Mouse (Mus musculus) heart, postnatal 25 days (tissue): ENCODE data around the gene Gabpb2. TPM values are rescaled to one million over a fixed set of nuclear protein-coding genes. Genes with fewer than 3 reads are reported as not detected.
"Not testable (repeated sequence)": the region's sequence is repeated elsewhere in the genome, so short reads cannot be mapped to it uniquely, and the experiment has no call there.

Source experiments
- DNase-seq: peaks from one replicate; pipeline ENCODE4 v3.0.0; 2022; ENCODE audit warnings: low spot score
- intact Hi-C: fragments of 180-260 bp; cut with DNase I; formaldehyde crosslinking; loops from one replicate; pipeline ENCODE4 v1.15.1; 2025
- microRNA-seq: library from miRNA; unstranded; fragments of <30 nt; microRNA quantifications from one replicate; pipeline ENCODE4 v1.2.0, GENCODE M21; 2022
- total RNA-seq, 2 experiments: library from RNA; stranded (reverse); gene quantifications; 2 replicates each; pipeline ENCODE4 v1.2.3; 2021

Gene Gabpb2
- total RNA-seq, 2 experiments from 2014 or later: 12.7 to 14.1 TPM

DNA sequence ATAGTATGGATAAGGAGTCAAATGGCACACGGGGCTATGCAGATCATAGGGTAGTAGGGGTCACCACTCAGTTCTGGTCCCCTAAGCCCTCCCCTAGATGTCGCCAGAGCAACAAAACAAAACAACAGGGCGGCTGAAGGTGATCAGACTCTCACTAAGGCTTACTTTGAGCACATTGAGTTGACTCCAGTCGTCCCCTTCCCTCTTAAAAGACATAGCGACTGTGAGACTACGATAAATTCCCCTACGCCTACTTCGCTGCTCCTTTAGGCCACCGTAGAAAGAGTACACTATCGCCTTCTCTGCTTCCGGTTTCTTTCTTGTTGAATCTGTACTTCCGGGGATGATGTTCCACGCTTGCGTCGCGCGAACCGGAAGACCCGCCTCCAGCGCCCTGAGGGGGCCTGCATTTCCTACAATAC, 84.0 kb downstream of the Gabpb2 start, which contains the start of the genes Scnm1 and Lysmd1:
Scnm1 (minus strand) TSS at position 332 of the 422 bp plus-strand sequence.
Lysmd1 (plus strand) TSS at position 409 of the 422 bp plus-strand sequence.
- intact Hi-C loops: loop anchor here (2.0 kb wide), 1 partner anchor 23 kb away; the partner anchor contains the start of gene Vps72

DNA sequence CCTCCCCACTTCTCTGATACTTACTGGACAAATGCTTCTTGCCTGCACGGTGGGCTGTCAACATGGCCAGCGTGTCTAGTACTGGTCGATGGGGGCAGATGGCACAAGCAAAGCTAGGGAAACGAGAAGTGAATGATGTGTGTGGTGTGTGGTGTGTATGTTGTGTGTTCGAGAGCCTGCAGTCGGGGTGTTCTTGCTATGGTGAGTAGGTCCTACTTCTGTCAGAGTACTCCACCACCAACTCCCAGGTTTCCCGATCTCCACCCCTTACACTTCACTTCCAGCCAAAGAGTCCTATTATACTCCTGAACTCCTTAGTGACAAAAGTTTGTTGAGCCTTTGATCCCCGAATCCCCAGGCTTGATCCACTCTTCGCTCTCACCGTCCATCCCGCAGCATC, 84.5 kb downstream of the Gabpb2 start:
- DNase-seq: no peak
- intact Hi-C loops: loop anchor here (2.0 kb wide), 1 partner anchor 22 kb away; the partner anchor contains the start of gene Vps72

More for the DNA sequence above, 84.0 kb downstream of the Gabpb2 start, which contains the start of the genes Scnm1 and Lysmd1:
- DNase-seq: peak; percentile 87

DNA sequence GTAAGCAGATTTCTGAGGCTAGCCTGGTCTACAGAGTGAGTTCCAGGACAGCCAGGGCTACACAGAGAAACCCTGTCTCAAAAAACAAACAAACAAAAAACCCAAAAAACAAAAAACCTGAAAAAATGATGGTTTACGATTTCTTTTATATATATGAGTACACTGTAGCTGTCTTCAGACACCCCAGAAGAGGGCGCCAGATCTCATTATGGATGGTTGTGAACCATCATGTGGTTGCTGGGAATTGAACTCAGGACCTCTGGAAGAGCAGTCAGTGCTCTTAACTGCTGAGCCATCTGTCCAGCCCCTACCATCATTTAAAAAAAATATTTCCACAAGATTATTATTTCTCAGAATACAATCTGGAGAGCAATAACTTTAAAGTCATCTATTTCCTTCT, 85.3 kb downstream of the Gabpb2 start:
- not testable (repeated sequence) for DNase-seq
- intact Hi-C loops: loop anchor here (2.0 kb wide), 1 partner anchor 22 kb away; the partner anchor contains the start of gene Vps72

Small RNAs within 50 kb of the gene (microRNA-seq; reads per million reads assigned to microRNA genes)
- gene Mir8099-1: not detected

Other genes with a start within 250 kb of the Gabpb2 start
- gene Pi4kb, start 243.2 kb downstream of the Gabpb2 start, total RNA-seq: 10 to 100 TPM; 25.3 to 27.0 TPM
- 10 to 100 TPM; 10.8 to 11.1 TPM for gene Zfp687, start 202.5 kb downstream of the Gabpb2 start, total RNA-seq
- gene Psmd4, start 175.3 kb downstream of the Gabpb2 start, total RNA-seq: 100 to 1,000 TPM; 119 to 129 TPM
- 10 to 100 TPM; 14.2 to 15.2 TPM for gene Pip5k1a, start 111.0 kb downstream of the Gabpb2 start, total RNA-seq
- 10 to 100 TPM; 31.3 to 32.2 TPM for gene Vps72, start 106.9 kb downstream of the Gabpb2 start, total RNA-seq
- gene Tmod4, start 93.4 kb downstream of the Gabpb2 start, total RNA-seq: 10 to 100 TPM; 17.3 to 24.5 TPM
- gene Scnm1, start 83.9 kb downstream of the Gabpb2 start, total RNA-seq: 10 to 100 TPM; 28.3 to 31.4 TPM
- 1 to 10 TPM; 6.7 to 7.9 TPM for gene Lysmd1, start 83.8 kb downstream of the Gabpb2 start, total RNA-seq
- gene Tnfaip8l2, start 75.6 kb downstream of the Gabpb2 start, total RNA-seq: 1 to 10 TPM; 2.0 to 2.1 TPM
- gene Sema6c, start 57.5 kb downstream of the Gabpb2 start, total RNA-seq: 1 to 10 TPM; 7.3 to 9.4 TPM
- gene Cdc42se1, start 10.8 kb upstream of the Gabpb2 start, total RNA-seq: 10 to 100 TPM; 19.9 to 26.0 TPM
- 1 to 10 TPM; 6.6 to 7.5 TPM for gene Mllt11, start 14.3 kb upstream of the Gabpb2 start, total RNA-seq
- gene Gm128, start 23.7 kb upstream of the Gabpb2 start, total RNA-seq: not detected
- gene Bnipl, start 33.3 kb upstream of the Gabpb2 start, total RNA-seq: not detected
- 10 to 100 TPM; 20.2 to 23.4 TPM for gene Mindy1, start 63.4 kb upstream of the Gabpb2 start, total RNA-seq
- gene Prune1, start 64.2 kb upstream of the Gabpb2 start, total RNA-seq: 10 to 100 TPM; 22.1 to 22.8 TPM
- gene Anxa9, start 89.3 kb upstream of the Gabpb2 start, total RNA-seq: under 1 TPM; 0.52 to 0.59 TPM
- 10 to 100 TPM; 35.9 to 40.4 TPM for gene Cers2, start 96.9 kb upstream of the Gabpb2 start, total RNA-seq
- 10 to 100 TPM; 11.2 to 11.4 TPM for gene Setdb1, start 139.3 kb upstream of the Gabpb2 start, total RNA-seq
- gene 4930558C23Rik, start 184.9 kb upstream of the Gabpb2 start, total RNA-seq: not detected
- gene Arnt, start 216.5 kb upstream of the Gabpb2 start, total RNA-seq: 10 to 100 TPM; 40.8 to 43.6 TPM